Mouse (Mus musculus): ENCODE data around the gene Naa40. TPM values are rescaled to one million over a fixed set of nuclear protein-coding genes. Genes with fewer than 3 reads are reported as not detected.
A peak's percentile ranks its signal among the peaks of the same experiment; 100 is the strongest.

The Naa40 gene
- polyA plus RNA-seq, 1 experiment from 2014 or later: 56.9 TPM

DNA sequence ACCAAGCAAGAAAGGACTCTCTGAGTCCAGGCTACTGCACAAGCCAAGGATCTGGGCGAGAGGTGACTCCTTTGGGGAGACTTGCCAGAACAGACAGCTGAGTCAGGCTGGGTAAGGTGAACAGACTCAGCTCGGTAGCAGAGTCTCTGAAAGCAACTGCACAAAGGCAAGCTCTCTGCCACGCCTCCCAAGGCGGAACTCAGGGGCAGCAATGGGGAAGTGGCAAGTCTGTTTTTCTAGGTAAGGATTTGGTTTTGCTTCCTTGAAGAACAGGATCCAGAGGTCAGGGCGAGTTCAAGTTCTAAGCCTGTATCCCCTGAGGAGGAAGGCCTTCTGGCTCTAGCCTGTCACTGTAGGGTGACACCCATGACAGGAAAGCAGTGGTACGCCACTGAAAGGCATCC lies 14.5 kb downstream of the Naa40 start:
- peaks cover 61% of the 10 kb centered on the region for H3K36me3 ChIP-seq
- H3K4me2 ChIP-seq: no peak overlapping the region
- no peaks in the 10 kb centered on the region for H3K4me1 ChIP-seq
- 79% methylated on average over 6 of the region's 6 CpGs for WGBS
- no peak for ATAC-seq (ENCODE audit: insufficient number of reproducible peaks, insufficient read depth, low FRiP score, low TSS enrichment, low read depth)
- no peaks in the 10 kb centered on the region for H3K9me3 ChIP-seq
- no peak overlapping the region for H3K9ac ChIP-seq
- no peaks in the 10 kb centered on the region for H3K27me3 ChIP-seq
- no peak overlapping the region for H3K27ac ChIP-seq
- no peak overlapping the region for H3K4me3 ChIP-seq

DNA sequence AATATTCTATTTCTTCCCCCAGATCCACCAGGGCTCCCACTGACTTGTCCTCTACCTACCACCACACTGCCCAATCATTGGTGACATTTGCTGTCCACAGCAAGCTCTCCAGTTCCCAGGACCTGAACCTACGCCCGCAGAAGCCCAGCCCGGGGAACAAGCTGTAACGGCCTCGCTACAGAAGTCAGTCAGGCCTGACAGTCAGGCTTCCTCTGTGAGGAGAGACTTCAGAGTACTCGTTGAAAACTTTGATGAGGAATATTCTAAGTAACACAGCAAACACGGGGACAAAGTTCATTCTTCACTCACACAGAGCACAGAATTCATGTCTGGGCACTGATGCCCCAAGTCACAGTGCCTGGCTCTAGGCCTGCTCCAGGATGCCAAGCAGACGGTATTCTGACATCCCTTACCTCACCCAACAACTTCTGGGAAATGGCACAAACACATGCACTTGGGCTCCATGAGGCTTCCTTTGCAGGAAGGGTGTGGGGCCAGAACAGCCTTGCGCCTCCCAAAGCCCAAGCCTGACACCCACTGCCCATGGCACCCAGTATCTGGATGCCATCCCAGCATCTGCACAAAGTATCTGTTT lies 15.8 kb downstream of the Naa40 start:
- no peak overlapping the region for H3K27ac ChIP-seq
- no peaks in the 10 kb centered on the region for H3K27me3 ChIP-seq
- no peaks in the 10 kb centered on the region for H3K4me1 ChIP-seq
- H3K4me2 ChIP-seq: no peak overlapping the region
- no peaks in the 10 kb centered on the region for H3K9me3 ChIP-seq
- no peak for ATAC-seq (ENCODE audit: insufficient number of reproducible peaks, insufficient read depth, low FRiP score, low TSS enrichment, low read depth)
- H3K9ac ChIP-seq: no peak overlapping the region
- H3K4me3 ChIP-seq: no peak overlapping the region
- WGBS: 85% methylated on average over 9 of the region's 9 CpGs
- H3K36me3 ChIP-seq: peaks cover 48% of the 10 kb centered on the region

DNA sequence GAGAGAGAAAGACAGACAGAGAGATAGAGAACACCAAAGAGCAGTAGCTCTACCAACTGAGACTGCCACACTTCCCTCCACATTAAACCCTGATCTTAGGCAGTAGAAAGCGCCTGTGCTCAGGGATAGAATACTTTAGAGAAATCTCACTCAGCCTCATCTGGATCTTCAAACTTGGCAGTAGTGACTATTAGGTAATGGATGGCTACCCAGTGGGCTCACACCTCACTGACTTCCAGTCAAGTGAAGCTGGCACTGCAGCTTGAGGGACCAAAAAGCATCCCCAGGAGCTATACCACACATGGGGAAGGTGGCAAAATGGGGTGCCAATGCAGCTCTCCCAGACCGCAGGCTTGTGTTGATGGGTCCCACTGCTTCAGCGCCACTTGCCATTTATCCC lies 16.7 kb downstream of the Naa40 start:
- Histone ChIP-seq H3K4me2 (no peak overlapping the region), H3K27ac (no peak overlapping the region), H3K9ac (no peak overlapping the region), H3K36me3 (peaks cover 39% of the 10 kb centered on the region), H3K9me3 (no peaks in the 10 kb centered on the region), H3K27me3 (no peaks in the 10 kb centered on the region), H3K4me1 (no peaks in the 10 kb centered on the region), H3K4me3 (no peak overlapping the region)
- ATAC-seq (ENCODE audit: insufficient number of reproducible peaks, insufficient read depth, low FRiP score, low TSS enrichment, low read depth): no peak
- 81% methylated on average over 3 of the region's 3 CpGs for WGBS

DNA sequence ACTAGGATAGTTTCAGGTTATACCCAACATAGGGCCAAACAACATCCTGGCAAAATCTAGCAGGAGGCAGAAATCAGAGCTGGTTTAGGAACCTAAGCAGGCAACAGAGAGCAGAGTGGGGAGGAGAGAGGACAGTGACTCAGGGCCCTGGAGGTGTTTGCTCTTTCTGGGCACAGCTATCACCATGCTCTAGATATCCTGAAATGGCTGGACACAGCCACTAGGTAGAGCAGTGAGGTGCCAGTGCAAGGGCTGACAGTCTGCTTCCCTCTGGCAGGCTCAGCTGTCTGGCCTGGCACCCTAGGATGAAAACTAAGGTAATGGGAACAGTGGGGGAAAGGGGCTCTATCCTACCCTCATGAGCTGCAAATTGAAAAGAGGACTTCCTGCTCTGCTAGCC lies 17.5 kb downstream of the Naa40 start:
- Histone ChIP-seq H3K4me1 (no peaks in the 10 kb centered on the region), H3K27me3 (no peaks in the 10 kb centered on the region), H3K36me3 (peaks cover 31% of the 10 kb centered on the region), H3K9me3 (no peaks in the 10 kb centered on the region), H3K27ac (no peak overlapping the region), H3K9ac (no peak overlapping the region), H3K4me2 (no peak overlapping the region), H3K4me3 (no peak overlapping the region)
- ATAC-seq (ENCODE audit: insufficient number of reproducible peaks, insufficient read depth, low FRiP score, low TSS enrichment, low read depth): no peak

DNA sequence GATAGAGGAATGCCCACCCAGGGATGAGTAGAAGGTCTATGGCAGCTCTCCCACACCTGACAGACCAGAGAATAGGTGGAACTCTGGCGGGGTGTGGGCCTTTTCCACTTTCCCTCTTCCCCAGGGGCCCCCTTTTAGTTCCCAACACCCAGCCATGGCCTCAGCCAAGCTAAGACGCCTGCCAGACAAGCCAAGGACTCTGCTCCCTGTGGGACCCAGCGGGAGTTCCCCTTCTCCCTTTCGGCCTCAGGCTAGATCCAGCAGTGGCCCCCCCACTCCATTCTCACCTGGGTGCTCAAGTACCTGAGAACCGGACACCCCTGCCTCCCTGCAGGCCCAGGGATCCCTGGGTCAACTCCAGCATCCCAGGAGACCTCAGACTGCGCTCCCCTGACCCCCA lies 18.8 kb downstream of the Naa40 start:
- Histone ChIP-seq H3K4me3 (no peak overlapping the region), H3K27me3 (no peaks in the 10 kb centered on the region), H3K27ac (no peak overlapping the region), H3K4me2 (no peak overlapping the region), H3K9me3 (no peaks in the 10 kb centered on the region), H3K9ac (no peak overlapping the region), H3K4me1 (peaks cover 8% of the 10 kb centered on the region), H3K36me3 (peaks cover 18% of the 10 kb centered on the region)
- ATAC-seq (ENCODE audit: insufficient number of reproducible peaks, insufficient read depth, low FRiP score, low TSS enrichment, low read depth): no peak
- WGBS: 86% methylated on average over 6 of the region's 6 CpGs

DNA sequence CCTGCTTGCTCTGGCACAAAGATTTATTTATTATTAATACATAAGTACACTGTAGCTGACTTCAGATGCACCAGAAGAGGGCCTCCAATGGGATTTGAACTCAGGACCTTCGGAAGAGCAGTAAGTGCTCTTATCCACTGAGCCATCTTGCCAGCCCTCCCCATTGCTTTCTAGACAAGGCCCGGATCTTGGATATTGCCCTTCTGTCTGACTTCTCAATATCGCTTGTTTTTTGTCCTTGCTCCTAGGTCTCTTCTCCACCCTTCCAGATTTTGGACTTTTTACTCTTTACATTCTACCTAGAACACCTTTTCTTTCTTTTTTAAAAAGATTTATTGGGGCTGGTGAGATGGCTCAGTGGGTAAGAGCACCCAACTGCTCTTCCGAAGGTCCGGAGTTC lies 22.2 kb downstream of the Naa40 start:
- ATAC-seq (ENCODE audit: insufficient number of reproducible peaks, insufficient read depth, low FRiP score, low TSS enrichment, low read depth): no peak
- peaks cover 23% of the 10 kb centered on the region for H3K4me1 ChIP-seq
- no peak overlapping the region for H3K9ac ChIP-seq
- no peak overlapping the region for H3K4me2 ChIP-seq
- H3K36me3 ChIP-seq: peaks cover 21% of the 10 kb centered on the region
- no peaks in the 10 kb centered on the region for H3K27me3 ChIP-seq
- 96% methylated on average over 5 of the region's 5 CpGs for WGBS
- no peak overlapping the region for H3K27ac ChIP-seq
- no peaks in the 10 kb centered on the region for H3K9me3 ChIP-seq
- H3K4me3 ChIP-seq: no peak overlapping the region

DNA sequence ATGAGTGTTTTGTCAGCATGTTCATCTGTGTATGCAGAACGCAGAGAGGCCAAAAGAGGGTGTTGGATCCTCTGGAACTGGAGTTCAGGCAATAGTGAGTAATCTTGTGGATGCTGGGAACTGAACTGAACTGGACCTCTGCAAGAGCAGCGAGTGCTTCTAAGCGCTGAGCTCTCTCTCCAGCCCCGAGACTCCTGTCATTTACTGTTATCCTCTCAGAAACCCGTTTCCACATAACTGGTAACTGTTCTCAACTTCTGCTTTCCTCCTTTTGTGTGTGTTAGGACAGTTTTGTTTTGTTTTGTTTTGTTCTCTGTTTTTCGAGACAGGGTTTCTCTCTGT lies 23.1 kb downstream of the Naa40 start:
- Histone ChIP-seq H3K36me3 (peaks cover 29% of the 10 kb centered on the region), H3K4me2 (peak overlapping the region; percentile 74), H3K27me3 (no peaks in the 10 kb centered on the region), H3K27ac (peak overlapping the region; percentile 82; the same call in 1 of the 2 replicates), H3K4me3 (peak overlapping the region; percentile 85), H3K4me1 (peaks cover 23% of the 10 kb centered on the region), H3K9ac (peak overlapping the region; percentile 51), H3K9me3 (no peaks in the 10 kb centered on the region)
- 10% methylated on average over 6 of the region's 6 CpGs for WGBS
- ATAC-seq (ENCODE audit: insufficient number of reproducible peaks, insufficient read depth, low FRiP score, low TSS enrichment, low read depth): no peak

DNA sequence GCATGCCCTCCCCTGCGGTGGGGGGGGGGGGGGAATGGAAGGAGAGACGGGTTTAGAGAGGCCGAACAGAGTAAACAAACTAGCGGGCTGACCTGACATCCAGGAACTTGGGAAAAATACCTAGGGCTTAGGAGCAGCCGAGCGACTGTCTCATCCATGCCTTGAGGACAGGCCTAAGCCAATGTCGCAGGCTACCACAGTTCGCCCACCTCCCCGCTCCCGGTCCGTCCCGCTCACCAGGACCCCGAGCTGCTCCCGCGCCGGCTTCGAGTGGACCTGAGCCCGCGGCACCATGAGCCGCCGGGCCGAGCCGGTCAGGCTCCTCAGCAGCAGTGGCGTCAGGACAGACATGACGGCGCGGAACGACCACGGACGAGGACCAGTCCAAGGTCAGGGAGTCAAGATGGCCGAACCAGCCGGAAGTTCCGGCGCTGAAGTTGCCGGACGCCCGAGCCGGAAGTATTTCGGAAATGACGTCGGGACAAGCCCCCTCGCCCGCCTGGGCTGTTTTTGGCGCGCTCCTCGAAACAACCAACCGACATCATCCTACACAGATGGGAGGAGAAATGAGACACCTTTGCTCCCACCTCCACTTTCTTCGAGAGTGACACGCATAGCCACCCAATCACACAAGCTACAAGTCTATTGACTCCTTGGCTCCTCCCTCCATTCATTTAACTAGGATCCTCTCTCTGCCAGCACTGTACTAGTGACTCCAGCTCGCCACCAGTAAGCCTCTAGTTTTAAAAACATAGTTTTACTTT lies 23.6 kb downstream of the Naa40 start, which contains the start of gene Cox8a:
Gene Cox8a (minus strand): TSS at position 455 of the 764 bp plus-strand sequence.
- Histone ChIP-seq H3K4me3 (peak within 1 kb of the TSS; percentile 85), H3K9ac (peak within 1 kb of the TSS; percentile 83), H3K27me3 (no peaks in the 10 kb centered on the region), H3K36me3 (peaks cover 30% of the 10 kb centered on the region), H3K9me3 (no peaks in the 10 kb centered on the region), H3K4me1 (peaks cover 23% of the 10 kb centered on the region), H3K4me2 (peak within 1 kb of the TSS; percentile 74), H3K27ac (peak within 1 kb of the TSS; percentile 82)
- WGBS: under 1% methylated on average over 50 of the region's 50 CpGs
- peak; percentile 94 for ATAC-seq (ENCODE audit: insufficient number of reproducible peaks, insufficient read depth, low FRiP score, low TSS enrichment, low read depth)

DNA sequence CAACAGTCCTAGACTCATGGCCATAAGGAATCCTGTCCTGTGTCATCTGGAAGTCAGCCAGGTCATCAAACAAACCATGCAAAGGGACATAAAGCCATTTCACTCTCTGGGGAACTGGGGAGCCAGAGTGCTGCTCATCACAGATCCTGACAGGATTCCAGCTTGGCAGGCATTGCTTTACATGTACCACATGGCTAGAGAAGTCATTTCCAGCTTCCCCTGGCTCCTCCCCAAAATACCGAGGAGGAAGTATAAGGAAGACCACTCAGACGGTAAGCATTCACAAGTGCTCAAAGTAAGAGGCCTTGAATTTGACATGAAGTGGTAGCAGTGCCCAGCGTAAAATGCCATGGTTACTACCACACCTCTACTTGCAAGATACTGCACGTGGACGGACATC lies 26.5 kb downstream of the Naa40 start:
- peaks cover 38% of the 10 kb centered on the region for H3K36me3 ChIP-seq
- no peaks in the 10 kb centered on the region for H3K27me3 ChIP-seq
- no peaks in the 10 kb centered on the region for H3K9me3 ChIP-seq
- peaks cover 23% of the 10 kb centered on the region for H3K4me1 ChIP-seq
- 91% methylated on average over 5 of the region's 5 CpGs for WGBS
- H3K4me3 ChIP-seq: no peak overlapping the region
- H3K4me2 ChIP-seq: no peak overlapping the region
- H3K27ac ChIP-seq: no peak overlapping the region
- ATAC-seq (ENCODE audit: insufficient number of reproducible peaks, insufficient read depth, low FRiP score, low TSS enrichment, low read depth): no peak
- no peak overlapping the region for H3K9ac ChIP-seq

DNA sequence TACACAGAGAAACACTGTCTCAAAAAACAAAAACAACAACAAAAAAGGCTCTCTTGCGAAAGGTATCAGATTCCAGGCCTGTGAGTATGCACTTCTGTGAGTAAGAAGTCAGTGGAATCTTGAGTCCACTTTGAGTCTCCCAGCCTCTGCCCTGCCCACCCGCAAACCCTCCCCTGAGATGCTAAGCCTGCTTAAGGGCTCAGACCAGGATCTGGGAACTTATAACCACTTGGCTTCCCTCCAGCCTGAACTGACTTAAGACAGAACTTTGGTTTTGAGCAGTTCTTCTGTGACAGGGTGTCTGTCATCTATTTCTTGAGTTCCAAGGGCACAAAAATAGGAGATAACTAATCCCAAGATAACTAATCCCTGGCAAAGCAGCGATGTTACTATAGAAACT lies 28.0 kb downstream of the Naa40 start:
- ATAC-seq (ENCODE audit: insufficient number of reproducible peaks, insufficient read depth, low FRiP score, low TSS enrichment, low read depth): no peak
- 98% methylated on average over 3 of the region's 3 CpGs for WGBS

DNA sequence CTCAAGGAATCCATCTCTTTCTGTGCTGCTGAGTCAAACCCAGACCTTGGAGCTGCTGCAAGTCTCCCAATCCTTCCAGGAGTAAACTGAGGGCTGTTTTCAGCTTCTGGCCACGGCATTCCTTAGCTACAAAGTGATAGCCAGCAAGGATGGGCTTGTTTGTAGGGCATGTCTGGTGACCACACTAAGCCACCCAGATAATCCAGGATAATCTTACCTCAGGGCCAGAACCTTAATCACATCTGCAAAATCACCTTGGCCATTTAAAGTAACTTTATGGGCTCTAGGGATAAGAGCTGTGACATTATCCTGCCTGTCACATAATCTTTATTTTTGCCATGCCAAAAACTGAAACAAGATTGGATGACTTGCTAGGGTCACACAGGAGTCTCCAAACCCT lies 28.8 kb downstream of the Naa40 start:
- no peak for ATAC-seq (ENCODE audit: insufficient number of reproducible peaks, insufficient read depth, low FRiP score, low TSS enrichment, low read depth)
- no peak overlapping the region for H3K4me2 ChIP-seq
- no peaks in the 10 kb centered on the region for H3K27me3 ChIP-seq
- H3K27ac ChIP-seq: no peak overlapping the region
- H3K9me3 ChIP-seq: no peaks in the 10 kb centered on the region
- peaks cover 15% of the 10 kb centered on the region for H3K4me1 ChIP-seq
- peaks cover 38% of the 10 kb centered on the region for H3K36me3 ChIP-seq
- WGBS: 81% methylated on average over 1 of the region's 1 CpGs
- no peak overlapping the region for H3K4me3 ChIP-seq
- no peak overlapping the region for H3K9ac ChIP-seq

More for the DNA sequence above, 28.0 kb downstream of the Naa40 start:
- Histone ChIP-seq H3K4me2 (no peak overlapping the region), H3K36me3 (peaks cover 38% of the 10 kb centered on the region), H3K4me1 (peaks cover 19% of the 10 kb centered on the region), H3K4me3 (no peak overlapping the region), H3K9me3 (no peaks in the 10 kb centered on the region), H3K27me3 (no peaks in the 10 kb centered on the region), H3K9ac (no peak overlapping the region), H3K27ac (no peak overlapping the region)

DNA sequence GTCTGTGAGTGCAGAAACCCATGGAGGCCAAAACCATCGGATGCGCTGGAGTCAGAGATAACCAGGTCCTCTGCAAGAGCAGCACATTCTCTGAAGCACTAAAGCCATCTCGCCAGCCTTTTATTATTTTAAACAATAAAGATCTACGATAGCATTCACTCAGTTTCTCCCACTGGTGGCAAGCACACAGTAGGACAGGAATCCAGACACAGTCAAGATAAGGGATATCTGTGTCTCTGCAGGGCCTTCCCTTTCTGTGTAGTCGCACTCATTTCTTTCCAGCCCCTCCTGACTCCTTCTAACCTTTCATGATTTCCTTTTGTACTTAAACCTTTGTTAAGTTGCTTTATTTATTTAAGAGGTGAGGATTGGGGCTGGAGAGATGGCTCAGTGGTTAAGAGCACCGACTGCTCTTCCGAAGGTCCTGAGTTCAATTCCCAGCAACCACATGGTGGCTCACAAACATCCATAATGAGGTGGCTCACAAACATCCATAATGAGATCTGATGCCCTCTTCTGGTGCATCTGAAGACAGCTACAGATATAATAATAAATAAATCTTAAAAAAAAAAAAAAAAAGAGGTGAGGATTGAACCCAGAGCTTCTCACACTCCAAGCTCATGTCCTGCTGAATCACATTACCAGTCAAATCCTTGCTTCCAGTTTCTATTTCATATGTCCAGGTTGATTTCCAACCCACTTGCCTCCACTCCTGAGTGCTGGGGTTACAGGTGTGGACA lies 30.9 kb downstream of the Naa40 start:
- WGBS: 93% methylated on average over 7 of the region's 7 CpGs
- Histone ChIP-seq H3K27ac (no peak overlapping the region), H3K4me2 (no peak overlapping the region), H3K36me3 (peaks cover 31% of the 10 kb centered on the region), H3K27me3 (no peaks in the 10 kb centered on the region), H3K9me3 (no peaks in the 10 kb centered on the region), H3K9ac (no peak overlapping the region), H3K4me3 (no peak overlapping the region), H3K4me1 (peaks cover 11% of the 10 kb centered on the region)
- no peak for ATAC-seq (ENCODE audit: insufficient number of reproducible peaks, insufficient read depth, low FRiP score, low TSS enrichment, low read depth)

All from embryonic facial prominence, embryonic 13.5 days (tissue).